Mouse (Mus musculus): ENCODE data around the gene Spata46.

DNA sequence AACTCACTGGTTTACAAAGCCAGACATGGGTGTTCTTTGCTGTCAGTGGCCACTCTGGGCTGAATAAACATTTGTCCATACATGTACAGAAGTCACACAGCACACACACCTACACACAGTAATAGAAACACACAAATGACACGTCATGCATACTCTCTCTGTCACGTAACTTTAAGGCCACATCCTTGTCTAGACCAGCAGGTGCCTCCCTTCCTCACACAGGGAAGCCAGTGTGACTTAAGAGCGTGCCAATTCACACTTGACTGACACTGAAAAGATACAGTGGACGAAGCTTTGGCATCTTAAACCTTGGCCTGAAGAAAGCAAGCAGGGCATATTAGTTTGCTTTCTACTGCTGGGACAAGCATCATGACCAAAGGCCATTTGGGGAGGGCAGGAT lies 24.2 kb downstream of the Spata46 start:
- no peak for TF ChIP-seq MAFK (IDR thresholded peaks at IDR 0.05; ENCODE audit: insufficient read depth, low read depth, low read length)
- TF ChIP-seq HCFC1 (IDR thresholded peaks at IDR 0.05; ENCODE audit: borderline replicate concordance, insufficient read depth, low read length) = no peak

Data from ES-E14 (cell line).